Mouse (Mus musculus): ENCODE results near the gene Cerk.

GRCm38 (mm10) chr15:86199482-86199881 is 13.5 kb upstream of the Cerk start:
- no peak for TF ChIP-seq CTCF (IDR thresholded peaks at IDR 0.05; ENCODE audit: insufficient read depth, low read depth, low read length)
- no peak for TF ChIP-seq POLR2A (IDR thresholded peaks at IDR 0.05; ENCODE audit: insufficient read depth, low read depth, low read length)
